Mouse (Mus musculus): ENCODE data around the gene Clasp2. TPM values are rescaled to one million over a fixed set of nuclear protein-coding genes. Genes with fewer than 3 reads are reported as not detected.

Gene Clasp2
- total and polyA plus RNA-seq, 3 experiments, result 28.7 to 209 (median 30.8) TPM

DNA sequence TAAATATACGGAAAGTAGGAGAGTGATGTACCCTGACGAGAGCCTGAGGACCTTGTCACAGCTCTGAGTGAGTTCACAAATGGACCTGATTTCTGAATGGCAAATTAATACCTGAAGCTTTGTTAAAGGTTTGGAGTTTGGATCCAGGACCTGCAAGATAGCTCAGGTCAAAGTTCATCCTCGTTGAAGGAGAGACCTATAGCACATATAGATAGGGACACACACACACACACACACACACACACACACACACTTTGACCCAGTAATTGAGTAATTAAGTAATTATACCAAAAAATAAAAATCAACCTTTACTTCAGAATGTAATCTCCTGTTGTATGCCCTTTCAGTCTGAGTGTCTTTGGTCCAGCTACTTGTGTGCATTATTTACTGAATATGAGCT, 114.2 kb downstream of the Clasp2 start:
- H3K9ac ChIP-seq (ENCODE audit: control insufficient read depth, low read depth, low read length, poor library complexity, severe bottlenecking), result no peak overlapping the region
- no peaks in the 10 kb centered on the region for H3K27me3 ChIP-seq (ENCODE audit: control insufficient read depth in 1 of 2, insufficient read depth in 2 of 2, low read length in 2 of 2)
- no peak for DNase-seq (ENCODE audit: low read depth, low spot score)
- H3K4me1 ChIP-seq (ENCODE audit: control insufficient read depth in 1 of 2, insufficient read depth in 2 of 2, low read length in 2 of 2), result peaks cover 3 to 9% of the 10 kb centered on the region in 2 experiments; a peak in 3 of 4 replicates
- no peak overlapping the region for H3K4me3 ChIP-seq (ENCODE audit: control insufficient read depth in 1 of 2, insufficient read depth in 1 of 2, low read depth in 2 of 2, low read length in 2 of 2)
- peaks cover 7 to 10% of the 10 kb centered on the region in 2 experiments for H3K36me3 ChIP-seq (ENCODE audit: control insufficient read depth in 1 of 2, insufficient read depth in 2 of 2, low read length in 2 of 2)
- no peak overlapping the region for H3K27ac ChIP-seq (ENCODE audit: control insufficient read depth, low read depth, low read length)
- no peaks in the 10 kb centered on the region for H3K9me3 ChIP-seq (replicated peaks; ENCODE audit: insufficient read depth, low read length)
- H3K79me2 ChIP-seq (ENCODE audit: control insufficient read depth, insufficient read depth, low read length, poor library complexity), result no peaks in the 10 kb centered on the region
- TF ChIP-seq TAL1 (IDR thresholded peaks at IDR 0.05; ENCODE audit: low read length) (no peak), RAD21 (IDR thresholded peaks at IDR 0.05; ENCODE audit: low read depth, low read length) (no peak), CTCF (IDR thresholded peaks at IDR 0.05 in 2 of 3, conservative IDR thresholded peaks at IDR 0.05 in 1 of 3; ENCODE audit: control insufficient read depth in 1 of 3, insufficient read depth in 1 of 3, low read depth in 2 of 3, low read length in 3 of 3, poor library complexity in 1 of 3, severe bottlenecking in 1 of 3) (no peak), CHD2 (IDR thresholded peaks at IDR 0.05; ENCODE audit: low read length) (no peak), ZNF384 (IDR thresholded peaks at IDR 0.05; ENCODE audit: low read depth, low read length) (no peak), POLR2AphosphoS2 (IDR thresholded peaks at IDR 0.05; ENCODE audit: low read length) (no peak), MAZ (IDR thresholded peaks at IDR 0.05; ENCODE audit: low read depth, low read length) (no peak), SIN3A (IDR thresholded peaks at IDR 0.05; ENCODE audit: low read length) (no peak), MAFK (IDR thresholded peaks at IDR 0.05; ENCODE audit: borderline replicate concordance, low read depth, low read length) (no peak), CHD1 (IDR thresholded peaks at IDR 0.05; ENCODE audit: low read depth, low read length) (no peak)

DNA sequence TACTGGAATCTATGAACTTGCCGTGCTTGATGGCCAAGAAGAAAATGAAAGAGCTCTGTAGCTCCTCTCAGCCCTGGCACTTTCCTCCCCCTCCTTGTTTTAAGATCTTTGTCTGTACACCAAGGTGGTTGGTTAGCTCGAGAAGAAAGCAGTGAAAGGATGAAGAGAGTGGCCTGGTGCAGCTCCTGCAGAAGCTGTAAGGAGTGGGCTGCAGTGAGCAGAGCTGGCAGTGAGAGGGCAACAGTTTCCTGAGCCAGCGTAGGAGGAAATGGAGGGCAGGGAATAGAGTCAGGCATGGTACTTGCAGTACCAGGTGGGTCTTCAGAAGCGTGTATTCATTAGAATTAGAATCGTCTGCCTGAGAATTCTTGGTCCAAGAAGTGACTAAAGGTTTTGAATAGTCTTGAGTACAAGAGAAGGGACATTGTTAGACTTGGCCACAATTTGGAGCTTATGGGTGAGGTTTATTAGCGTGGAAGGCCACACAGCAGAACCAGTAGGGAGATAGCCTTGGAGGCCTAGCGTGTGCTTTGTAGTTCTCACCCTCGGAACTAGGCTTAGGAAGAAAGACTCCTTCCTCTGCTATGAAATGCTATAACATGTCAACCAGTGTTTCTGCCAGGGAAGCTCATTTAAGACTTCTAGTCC, 116.1 kb downstream of the Clasp2 start:
- peaks cover 7 to 9% of the 10 kb centered on the region in 2 experiments for H3K36me3 ChIP-seq (ENCODE audit: control insufficient read depth in 1 of 2, insufficient read depth in 2 of 2, low read length in 2 of 2)
- TF ChIP-seq POLR2AphosphoS2 (IDR thresholded peaks at IDR 0.05; ENCODE audit: low read length), result no peak
- no peak for TF ChIP-seq TCF12 (IDR thresholded peaks at IDR 0.05; ENCODE audit: low read depth, low read length)
- no peak for TF ChIP-seq ETS1 (IDR thresholded peaks at IDR 0.05; ENCODE audit: low read depth, low read length)
- no peak for TF ChIP-seq TBP (IDR thresholded peaks at IDR 0.05; ENCODE audit: low read depth, low read length)
- no peak for TF ChIP-seq KAT2A (conservative IDR thresholded peaks at IDR 0.05; ENCODE audit: low read depth, low read length)
- TF ChIP-seq USF2 (IDR thresholded peaks at IDR 0.05; ENCODE audit: borderline replicate concordance in 1 of 2, insufficient read depth in 1 of 2, low read depth in 1 of 2, low read length in 2 of 2), result no peak
- no peak for TF ChIP-seq BHLHE40 (IDR thresholded peaks at IDR 0.05; ENCODE audit: borderline replicate concordance, low read depth, low read length)
- TF ChIP-seq JUND (IDR thresholded peaks at IDR 0.05; ENCODE audit: low read depth, low read length), result no peak
- TF ChIP-seq NELFE (IDR thresholded peaks at IDR 0.05; ENCODE audit: low read depth, low read length), result no peak
- no peak for TF ChIP-seq ELF1 (IDR thresholded peaks at IDR 0.05; ENCODE audit: low read depth, low read length)
- TF ChIP-seq UBTF (IDR thresholded peaks at IDR 0.05; ENCODE audit: borderline replicate concordance, insufficient read depth, low read depth, low read length), result no peak
- no peak for TF ChIP-seq RCOR1 (IDR thresholded peaks at IDR 0.05; ENCODE audit: low read depth, low read length)
- no peak for TF ChIP-seq NRF1 (IDR thresholded peaks at IDR 0.05; ENCODE audit: insufficient read depth, low read depth, low read length, poor library complexity, severe bottlenecking)
- no peak for TF ChIP-seq GABPA (IDR thresholded peaks at IDR 0.05; ENCODE audit: low read depth, low read length)
- TF ChIP-seq CHD2 (IDR thresholded peaks at IDR 0.05; ENCODE audit: low read length), result no peak
- no peak for TF ChIP-seq EP300 (IDR thresholded peaks at IDR 0.05; ENCODE audit: low read depth in 1 of 2, low read length in 2 of 2)
- DNase-seq (ENCODE audit: low read depth, low spot score), result peak; percentile 7
- no peak overlapping the region for H3K9ac ChIP-seq (ENCODE audit: control insufficient read depth, low read depth, low read length, poor library complexity, severe bottlenecking)
- no peak overlapping the region for H3K4me3 ChIP-seq (ENCODE audit: control insufficient read depth in 1 of 2, insufficient read depth in 1 of 2, low read depth in 2 of 2, low read length in 2 of 2)
- H3K79me2 ChIP-seq (ENCODE audit: control insufficient read depth, insufficient read depth, low read length, poor library complexity), result no peaks in the 10 kb centered on the region
- no peaks in the 10 kb centered on the region for H3K9me3 ChIP-seq (replicated peaks; ENCODE audit: insufficient read depth, low read length)
- peaks cover 3 to 9% of the 10 kb centered on the region in 2 experiments; a peak in 3 of 4 replicates for H3K4me1 ChIP-seq (ENCODE audit: control insufficient read depth in 1 of 2, insufficient read depth in 2 of 2, low read length in 2 of 2)
- H3K27me3 ChIP-seq (ENCODE audit: control insufficient read depth in 1 of 2, insufficient read depth in 2 of 2, low read length in 2 of 2), result no peaks in the 10 kb centered on the region
- H3K27ac ChIP-seq (ENCODE audit: control insufficient read depth, low read depth, low read length), result no peak overlapping the region

Measured in MEL (cell line).